Mouse (Mus musculus) gastrocnemius, adult 8-10 months (tissue): Measurements from ENCODE around the gene Sox1. TPM values are rescaled to one million over a fixed set of nuclear protein-coding genes. Genes with fewer than 3 reads are reported as not detected.

Experiments
- DNase-seq, 2 experiments: peaks; one replicate each; pipeline ENCODE4 v3.0.0; 2022; ENCODE audit warnings: low spot score in 2 of 2
- total RNA-seq, 4 experiments: library from RNA; stranded (reverse); gene quantifications; 2 replicates each; pipeline ENCODE4 v1.2.4; 2022

Sox1 gene
- total RNA-seq, 4 experiments from 2014 or later, result not detected

DNA sequence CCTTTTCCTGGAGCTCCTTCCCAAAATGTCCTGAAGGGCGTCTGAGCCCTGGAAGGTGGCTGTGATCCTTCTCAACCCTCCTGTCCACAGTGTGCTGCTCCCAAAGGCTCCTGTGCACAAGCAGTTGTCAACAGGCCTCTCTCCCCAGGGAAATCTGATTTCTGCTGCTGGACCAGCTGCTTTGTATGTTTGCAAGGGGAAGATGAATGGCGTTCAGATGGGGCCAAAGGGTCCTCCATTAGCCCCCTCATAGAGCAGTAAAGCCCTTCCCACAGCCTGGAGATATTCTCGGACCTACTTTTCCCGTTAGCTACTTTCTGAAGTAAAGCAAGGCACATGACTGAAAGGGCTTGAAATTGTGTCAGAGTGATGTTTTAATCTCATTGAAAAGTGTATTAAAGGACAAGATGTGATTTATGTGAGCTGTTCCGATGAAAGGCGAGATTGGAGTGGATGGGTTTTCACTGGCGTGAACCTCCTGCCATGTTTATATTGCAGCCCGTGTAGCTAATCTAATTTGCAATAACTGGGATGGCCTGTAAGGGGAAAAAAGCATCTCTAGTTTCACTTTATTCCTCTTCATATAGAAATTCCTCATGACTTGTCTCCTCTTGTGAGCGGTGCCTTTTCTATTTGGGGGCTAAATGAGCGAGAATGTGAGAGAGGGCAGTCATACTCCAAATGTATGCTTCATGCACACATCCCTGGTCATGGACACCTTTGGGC, 6.5 kb upstream of the Sox1 start:
- no peak for DNase-seq

GRCm38 (mm10) chr8:12389116-12389471, 6.0 kb upstream of the Sox1 start:
- no peak for DNase-seq

DNA sequence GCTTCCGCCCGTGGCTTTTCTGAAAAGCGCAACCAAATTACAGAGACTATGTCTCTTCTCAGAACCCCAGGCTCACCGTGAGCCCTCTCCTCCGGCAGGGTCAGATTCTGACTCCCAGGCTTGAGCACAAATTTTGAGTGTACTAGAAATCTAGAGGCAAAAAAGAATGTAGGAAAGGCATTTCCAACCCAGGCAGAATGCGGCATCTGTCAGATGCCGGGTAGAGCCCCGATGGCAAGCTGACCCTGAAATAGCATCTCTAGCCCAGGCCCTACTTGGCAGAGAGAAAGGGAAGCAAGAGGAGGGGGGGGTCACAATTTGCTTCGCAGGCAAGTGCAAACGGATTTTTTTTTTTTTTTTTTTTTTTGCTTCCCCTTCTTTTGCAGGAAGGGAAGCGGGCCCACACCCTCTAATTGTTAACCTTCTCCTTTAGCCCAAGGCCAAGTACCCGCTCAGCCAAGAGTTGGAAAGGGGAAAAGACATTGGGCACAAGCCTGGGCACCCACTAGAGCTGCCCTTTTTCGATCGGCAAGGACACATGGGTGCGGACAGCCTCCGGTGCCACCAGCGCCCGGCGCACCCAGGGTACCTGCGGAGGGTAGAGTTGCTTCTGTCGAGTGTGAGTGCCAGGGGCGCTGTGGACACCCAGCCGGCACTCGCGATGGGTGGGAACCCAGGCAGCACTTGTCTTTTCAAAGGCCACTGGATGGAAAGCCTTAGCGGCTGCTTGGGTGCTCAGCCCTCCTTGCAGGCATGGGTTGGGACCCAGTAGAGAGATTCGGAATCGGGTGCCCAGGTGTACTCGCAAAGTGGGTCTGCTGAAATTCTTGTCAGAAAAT, 5.1 kb upstream of the Sox1 start:
- DNase-seq, result no peak

GRCm38 (mm10) chr8:12390640-12391365, 4.3 kb upstream of the Sox1 start:
- no peak for DNase-seq

- DNase-seq, result no peak
Measured at GRCm38 (mm10) chr8:12391366-12392250, 3.5 kb upstream of the Sox1 start.

GRCm38 (mm10) chr8:12392801-12393200, 2.3 kb upstream of the Sox1 start:
- DNase-seq, result no peak

GRCm38 (mm10) chr8:12394385-12395000, 602 bp upstream of the Sox1 start:
- no peak for DNase-seq

- no peak for DNase-seq
Measured at GRCm38 (mm10) chr8:12396501-12397345, 1.6 kb downstream of the Sox1 start.

DNA sequence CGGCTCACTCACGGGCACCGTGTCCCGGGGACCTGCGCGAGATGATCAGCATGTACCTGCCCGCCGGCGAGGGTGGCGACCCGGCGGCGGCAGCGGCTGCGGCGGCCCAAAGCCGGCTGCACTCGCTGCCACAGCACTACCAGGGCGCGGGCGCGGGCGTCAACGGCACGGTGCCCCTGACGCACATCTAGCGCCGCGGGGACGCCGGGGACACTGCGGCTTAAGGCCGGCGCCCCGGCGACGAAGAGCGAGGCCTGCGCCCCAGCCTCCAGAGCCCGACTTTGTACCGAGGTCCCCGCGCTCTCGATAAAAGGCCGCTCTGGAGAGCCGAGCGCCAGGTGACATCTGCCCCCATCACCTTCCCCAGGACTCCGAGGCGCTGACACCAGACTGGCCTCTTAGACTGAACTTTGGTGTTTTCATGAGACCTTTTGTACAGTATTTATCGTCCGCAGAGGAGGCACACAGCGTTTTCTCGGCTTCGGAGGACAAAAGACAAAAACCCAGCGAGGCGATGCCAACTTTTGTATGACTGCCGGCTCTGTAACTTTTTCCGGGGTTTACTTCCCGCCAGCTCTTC, 2.3 kb downstream of the Sox1 start:
- DNase-seq, result no peak

DNA sequence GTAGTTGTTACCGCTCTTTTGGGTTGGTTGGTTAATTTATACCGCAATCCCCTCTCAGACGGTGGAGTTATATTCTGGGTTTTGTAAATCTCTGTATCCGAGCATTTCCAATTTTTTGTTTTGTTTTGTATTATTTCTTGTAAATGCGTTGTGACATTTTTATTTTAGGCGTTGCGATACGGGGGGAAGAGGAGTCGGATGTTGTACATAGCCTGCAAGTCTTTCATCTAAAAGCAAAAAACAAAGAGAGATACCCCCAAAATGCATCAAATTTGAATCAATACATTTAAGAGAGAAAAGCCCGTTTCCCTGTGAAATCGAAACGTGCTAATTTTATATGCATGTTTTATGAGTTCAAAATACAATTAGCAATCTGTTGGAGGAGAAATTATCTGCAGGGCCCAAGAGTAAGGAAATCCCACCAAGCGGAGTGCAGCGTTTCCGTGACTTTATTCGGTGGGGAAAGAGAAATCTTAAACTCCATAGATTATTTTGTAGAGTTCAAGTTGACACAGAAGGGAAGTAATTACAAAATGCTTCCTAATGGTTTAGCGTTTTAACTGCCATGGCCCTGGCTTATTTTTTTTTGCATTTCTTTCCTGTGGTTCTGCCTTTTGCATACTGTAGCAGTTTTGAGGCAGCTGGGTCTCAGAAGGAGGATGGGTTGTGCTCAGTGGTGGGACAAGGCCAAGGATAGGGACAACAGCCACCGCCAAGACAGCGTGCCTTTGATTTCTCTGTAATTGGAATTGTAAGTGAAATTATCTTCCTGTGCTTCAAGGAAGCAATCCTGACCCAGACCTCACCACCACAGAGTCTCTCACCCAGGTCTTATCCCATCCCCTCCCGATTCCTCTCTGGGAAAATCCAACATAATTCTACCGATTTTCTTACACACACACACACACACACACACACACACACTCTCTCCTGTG, 3.2 kb downstream of the Sox1 start:
- DNase-seq, result no peak

DNA sequence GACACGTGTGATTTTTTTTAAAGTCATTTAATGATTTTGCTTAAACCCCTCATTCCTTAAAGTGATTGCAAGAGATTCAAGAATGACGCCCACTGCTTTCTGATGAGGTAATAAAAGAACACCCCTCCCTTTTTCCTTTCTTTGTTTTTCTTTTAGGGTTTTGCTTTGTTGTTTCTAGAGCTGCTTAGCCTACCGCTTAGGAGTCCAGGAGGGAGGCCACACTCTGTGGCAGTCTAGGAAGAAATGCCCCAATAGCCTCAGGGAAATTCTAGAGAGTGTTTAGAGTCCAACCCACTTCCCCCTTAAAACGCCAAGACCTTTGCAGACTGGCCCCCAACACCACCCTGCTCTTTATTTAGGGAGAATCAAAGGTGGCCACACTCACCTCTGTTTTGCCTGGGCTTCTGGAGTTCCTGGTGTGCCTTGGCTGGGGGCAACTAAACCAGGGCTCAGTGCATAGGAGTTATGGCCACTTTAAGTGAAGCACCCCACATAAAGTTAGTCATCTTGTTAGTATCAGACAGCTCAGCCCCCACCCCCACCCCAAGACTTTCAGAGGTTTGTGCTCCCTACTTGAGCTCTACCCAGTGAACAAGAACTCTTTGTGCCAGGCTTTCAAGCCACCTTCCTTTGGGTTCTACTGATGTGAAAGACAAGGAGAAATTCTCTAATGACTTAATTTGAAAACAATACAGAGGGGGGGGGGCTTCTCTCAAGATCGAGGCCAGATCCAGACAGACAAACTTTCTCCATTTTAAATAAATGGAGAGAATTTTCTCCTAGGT, 4.5 kb downstream of the Sox1 start:
- no peak for DNase-seq

GRCm38 (mm10) chr8:12400611-12401390, 5.7 kb downstream of the Sox1 start:
- DNase-seq, result no peak

DNA sequence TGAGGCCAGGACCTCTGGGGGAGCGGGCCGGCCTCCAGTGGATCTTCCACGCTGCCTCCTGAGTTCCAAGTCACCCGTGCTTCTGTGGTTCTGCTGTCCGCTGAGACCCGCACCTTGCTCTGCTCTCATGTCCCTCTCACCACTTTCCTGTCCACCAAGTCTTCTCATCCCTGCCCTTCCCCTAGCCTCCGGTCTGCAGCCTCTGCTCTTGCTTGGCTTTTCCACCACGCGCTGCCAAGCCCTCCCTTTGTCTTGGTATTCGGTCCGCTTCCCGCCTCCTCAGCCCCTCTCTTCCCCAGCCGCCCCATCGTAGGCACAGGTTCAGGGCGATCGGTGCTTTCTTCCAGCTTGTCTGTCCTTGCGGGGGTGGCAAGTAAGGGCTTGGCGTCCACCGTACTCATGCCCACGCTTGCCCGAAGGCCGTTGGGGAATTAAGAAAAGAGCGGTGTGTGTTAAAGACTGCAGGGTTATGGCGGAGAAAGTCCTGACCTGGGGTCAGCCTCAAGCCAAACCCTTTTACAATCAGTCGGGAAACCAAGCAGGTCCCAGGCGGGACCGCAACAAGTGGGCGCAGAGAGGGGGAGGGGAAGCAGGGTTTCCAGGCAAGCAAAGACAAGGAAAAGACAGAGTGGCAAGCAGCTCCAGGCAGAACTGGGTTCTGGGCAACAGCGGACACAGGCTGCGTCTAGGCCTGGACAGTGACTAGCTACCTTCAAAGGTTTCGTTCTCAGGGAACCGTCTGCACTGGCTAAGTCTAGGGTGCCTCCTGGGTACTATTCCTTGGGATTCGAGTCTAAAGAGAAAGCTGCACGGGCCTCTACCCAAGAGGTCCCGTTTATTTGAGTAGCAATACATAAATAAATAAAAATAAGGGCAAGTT, 6.5 kb downstream of the Sox1 start:
- no peak for DNase-seq

DNA sequence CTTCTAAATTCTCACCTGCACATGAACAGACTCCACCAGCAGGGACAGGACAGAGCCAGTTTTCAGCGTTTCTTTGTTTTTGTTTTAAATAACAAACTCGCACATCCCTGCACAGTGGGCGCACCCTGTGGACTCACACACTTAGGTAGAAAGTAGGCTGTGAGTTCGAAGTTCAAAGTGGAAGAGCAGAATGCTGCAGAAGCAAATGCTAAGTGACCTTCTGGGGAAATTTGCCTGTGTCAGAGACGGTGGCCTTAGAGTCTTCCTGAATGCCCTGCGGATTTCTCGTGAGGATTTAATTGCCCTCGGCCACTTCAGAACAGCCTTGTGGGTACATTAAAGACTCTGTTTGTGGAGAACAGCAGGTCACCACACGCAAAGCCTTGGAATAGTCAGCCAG, 7.6 kb downstream of the Sox1 start:
- no peak for DNase-seq

DNA sequence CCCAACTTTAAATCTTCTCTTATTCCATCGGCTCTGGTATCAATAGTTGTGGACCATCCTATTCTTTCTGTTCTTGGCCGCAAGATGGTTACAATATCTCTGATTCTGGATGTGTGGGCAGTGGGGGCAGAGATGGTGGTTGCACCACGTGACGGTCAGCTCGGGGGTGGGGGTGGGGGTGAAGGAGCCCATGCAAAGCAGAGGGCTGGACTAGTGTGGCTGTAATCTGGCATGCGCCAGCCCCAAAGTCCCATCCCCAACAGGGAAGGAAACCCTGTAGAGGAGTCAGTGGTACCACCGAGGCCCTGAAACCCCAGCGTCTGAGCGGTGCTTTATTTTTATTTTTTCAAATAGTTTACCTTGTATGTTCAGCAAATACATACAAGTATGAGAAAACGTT, 12.9 kb downstream of the Sox1 start:
- no peak for DNase-seq

DNA sequence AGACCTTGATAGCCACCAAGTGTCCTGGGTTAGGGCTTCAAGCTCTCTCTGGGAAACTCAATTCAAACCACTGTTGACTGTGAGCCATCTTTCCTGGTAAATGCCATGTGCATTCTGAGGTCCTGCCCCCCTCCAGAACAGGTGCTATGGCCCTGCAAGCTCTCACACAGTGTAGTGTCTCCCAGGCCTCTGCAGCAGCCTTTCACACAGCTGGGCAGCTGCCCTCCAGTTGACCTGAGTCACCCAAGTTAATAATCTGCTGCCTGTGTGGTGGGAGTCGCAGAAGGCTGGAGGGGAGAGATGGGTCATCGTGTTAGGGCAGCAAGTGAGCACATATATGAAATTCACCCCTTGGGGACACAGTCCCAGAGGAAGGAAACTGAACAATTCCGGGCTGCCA, 14.9 kb downstream of the Sox1 start:
- DNase-seq, result no peak
